Mouse (Mus musculus): ENCODE data around the gene Igf2bp3. TPM values are rescaled to one million over a fixed set of nuclear protein-coding genes. Genes with fewer than 3 reads are reported as not detected.

The Igf2bp3 gene
- polyA plus RNA-seq, 1 experiment from 2014 or later = 145 TPM

DNA sequence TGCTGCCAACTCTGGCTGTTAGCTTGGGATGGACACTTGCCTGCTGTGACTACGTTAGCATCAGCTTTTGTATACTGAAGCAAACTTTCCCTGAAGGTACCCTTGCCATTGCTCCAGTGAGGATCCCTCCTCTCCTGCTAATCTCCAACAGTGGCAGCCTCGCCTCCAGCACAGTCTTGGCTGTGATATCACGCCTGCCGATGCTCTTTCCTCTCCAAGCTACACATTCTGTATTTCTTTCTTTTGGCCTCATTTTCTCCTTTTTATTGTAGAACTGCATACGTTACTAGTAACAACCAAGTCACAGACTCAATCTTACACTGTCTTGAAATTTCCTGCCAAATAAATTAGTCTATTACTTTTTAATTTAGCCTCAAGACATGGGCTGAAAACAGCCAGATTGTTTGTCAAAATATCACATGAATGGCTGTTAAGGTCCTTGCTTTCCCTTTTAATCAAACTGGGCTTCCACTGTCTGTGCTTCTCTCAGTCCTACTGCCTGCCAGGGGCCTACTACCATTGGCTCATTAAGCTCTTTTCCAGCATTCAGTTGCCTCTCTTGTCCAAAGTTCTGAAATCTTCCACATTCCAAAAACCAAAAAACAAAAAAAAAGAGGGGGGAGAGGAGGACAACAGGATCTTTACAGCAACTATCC lies 58.5 kb downstream of the Igf2bp3 start:
- no peak for DNase-seq (ENCODE audit: low spot score, missing footprints)
- H3K4me1 ChIP-seq (ENCODE audit: control insufficient read depth, insufficient read depth, low read length) = no peaks in the 10 kb centered on the region
- 86% methylated on average over 5 of the region's 5 CpGs for WGBS
- no peak overlapping the region for H3K4me2 ChIP-seq
- no peaks in the 10 kb centered on the region for H3K9me3 ChIP-seq (ENCODE audit: control insufficient read depth, low read length)
- no peaks in the 10 kb centered on the region for H3K27me3 ChIP-seq (ENCODE audit: control insufficient read depth, insufficient read depth, low read length)
- no peak for ATAC-seq (ENCODE audit: low FRiP score)
- no peak overlapping the region for H3K9ac ChIP-seq (ENCODE audit: low read length)
- no peaks in the 10 kb centered on the region for H3K36me3 ChIP-seq (ENCODE audit: control insufficient read depth, insufficient read depth, low read length)
- no peak overlapping the region for H3K4me3 ChIP-seq (ENCODE audit: low read depth, low read length)
- H3K27ac ChIP-seq (ENCODE audit: low read depth, low read length) = no peak overlapping the region

DNA sequence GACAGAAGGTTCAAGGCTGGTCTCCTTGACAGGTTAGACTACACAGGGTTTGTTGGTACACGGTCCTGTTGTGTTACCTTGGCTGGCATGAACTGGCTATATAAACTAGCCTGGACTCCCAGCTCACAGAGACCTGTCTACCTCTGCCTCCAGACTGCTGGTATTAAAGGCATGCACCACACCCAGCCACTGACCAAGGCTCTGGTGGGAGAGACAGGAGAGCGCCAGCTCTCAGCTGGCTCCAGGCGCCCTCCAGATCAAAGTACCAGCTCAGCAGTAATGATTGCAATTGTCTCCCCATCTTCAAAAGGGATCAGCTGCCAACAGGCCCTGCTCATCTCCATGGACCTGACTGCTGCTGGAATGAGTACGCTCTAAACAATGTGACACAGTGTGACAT lies 63.3 kb downstream of the Igf2bp3 start:
- 57% methylated on average over 4 of the region's 4 CpGs for WGBS
- H3K27me3 ChIP-seq (ENCODE audit: control insufficient read depth, insufficient read depth, low read length) = no peaks in the 10 kb centered on the region
- no peak for DNase-seq (ENCODE audit: low spot score, missing footprints)
- no peaks in the 10 kb centered on the region for H3K9me3 ChIP-seq (ENCODE audit: control insufficient read depth, low read length)
- no peaks in the 10 kb centered on the region for H3K36me3 ChIP-seq (ENCODE audit: control insufficient read depth, insufficient read depth, low read length)
- H3K4me3 ChIP-seq (ENCODE audit: low read depth, low read length) = no peak overlapping the region
- H3K27ac ChIP-seq (ENCODE audit: low read depth, low read length) = no peak overlapping the region
- no peak for ATAC-seq (ENCODE audit: low FRiP score)
- peaks cover 3% of the 10 kb centered on the region; the same call in 1 of the 2 replicates for H3K4me1 ChIP-seq (ENCODE audit: control insufficient read depth, insufficient read depth, low read length)
- H3K4me2 ChIP-seq = no peak overlapping the region
- H3K9ac ChIP-seq (ENCODE audit: low read length) = no peak overlapping the region

DNA sequence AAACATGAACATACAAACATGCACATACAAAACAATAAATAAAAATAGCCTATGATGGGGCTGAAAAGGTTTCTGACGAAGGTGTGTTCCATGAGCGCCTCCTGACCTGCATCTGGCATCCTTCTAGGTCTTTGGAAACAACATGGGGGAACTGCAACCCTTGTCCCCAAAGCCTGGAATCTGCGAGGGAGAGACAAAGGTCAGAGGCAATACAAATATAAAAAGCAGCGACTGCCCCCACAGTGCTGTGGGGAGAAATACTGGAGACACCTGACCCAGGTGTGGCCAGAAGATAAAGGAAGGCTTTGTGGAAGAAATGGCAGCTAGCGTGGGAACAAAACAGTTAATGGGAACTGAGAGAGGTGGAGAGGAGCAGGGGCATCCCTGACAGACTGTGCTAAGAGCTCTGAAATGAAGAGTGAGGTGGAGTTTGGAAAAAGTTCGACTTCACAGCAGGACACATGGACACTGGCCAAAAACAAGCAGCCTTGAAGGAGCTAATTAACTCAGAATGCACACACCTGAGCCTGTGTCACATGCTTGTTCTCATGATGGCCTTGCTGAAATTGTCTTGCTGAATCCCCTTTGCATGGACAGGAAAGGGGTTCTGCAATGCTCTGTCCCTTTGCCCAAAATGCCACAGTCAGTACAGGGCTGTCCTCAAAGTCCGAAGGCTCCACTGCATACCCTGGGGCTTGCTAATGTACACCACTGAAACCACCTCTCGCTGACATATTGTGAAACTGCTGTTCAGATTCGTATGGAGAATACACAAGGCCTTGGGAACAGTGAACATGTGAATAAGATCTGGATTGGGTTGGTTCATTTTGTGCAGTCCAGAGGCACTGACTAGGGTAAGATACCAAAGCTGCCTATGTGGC lies 64.2 kb downstream of the Igf2bp3 start:
- ATAC-seq (ENCODE audit: low FRiP score) (no peak), DNase-seq (ENCODE audit: low spot score, missing footprints) (no peak)
- H3K27ac ChIP-seq (ENCODE audit: low read depth, low read length) = no peak overlapping the region
- 87% methylated on average over 9 of the region's 9 CpGs for WGBS
- no peak overlapping the region for H3K9ac ChIP-seq (ENCODE audit: low read length)
- H3K36me3 ChIP-seq (ENCODE audit: control insufficient read depth, insufficient read depth, low read length) = no peaks in the 10 kb centered on the region
- H3K4me2 ChIP-seq = no peak overlapping the region
- peaks cover 4% of the 10 kb centered on the region; the same call in 1 of the 2 replicates for H3K4me1 ChIP-seq (ENCODE audit: control insufficient read depth, insufficient read depth, low read length)
- no peaks in the 10 kb centered on the region for H3K27me3 ChIP-seq (ENCODE audit: control insufficient read depth, insufficient read depth, low read length)
- H3K9me3 ChIP-seq (ENCODE audit: control insufficient read depth, low read length) = no peaks in the 10 kb centered on the region
- no peak overlapping the region for H3K4me3 ChIP-seq (ENCODE audit: low read depth, low read length)

DNA sequence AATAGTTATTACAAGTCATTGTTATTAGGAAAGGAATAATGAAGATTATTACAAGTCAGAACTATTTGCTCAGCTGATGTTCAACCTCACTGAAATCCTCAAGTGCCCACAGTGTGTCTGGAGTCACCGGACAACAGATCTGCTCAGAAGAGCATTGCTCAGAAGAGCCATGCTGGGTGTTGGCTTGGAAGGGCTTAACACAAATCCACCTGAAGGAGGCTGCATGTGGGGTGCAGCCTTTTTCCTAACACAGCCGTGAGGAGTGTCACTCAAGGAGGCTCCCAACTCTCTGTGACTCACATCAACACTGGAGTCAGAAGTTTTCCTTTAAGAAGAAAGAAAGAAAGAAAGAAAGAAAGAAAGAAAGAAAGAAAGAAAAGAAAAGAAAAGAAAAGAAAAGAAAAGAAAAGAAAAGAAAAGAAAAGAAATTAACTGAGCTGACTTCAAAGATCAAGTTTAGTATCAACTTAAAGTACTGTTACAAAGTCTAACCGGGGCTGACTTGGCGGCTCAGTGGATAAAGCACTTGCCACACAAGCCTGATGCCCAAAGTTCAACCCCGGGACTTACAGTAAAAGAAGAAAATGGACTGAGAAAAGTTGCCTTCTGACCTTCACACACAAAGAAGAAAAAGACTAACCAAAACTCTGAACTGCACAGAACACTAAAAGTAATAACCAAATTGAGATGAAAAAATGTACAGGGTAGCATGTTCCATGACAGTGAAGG lies 65.4 kb downstream of the Igf2bp3 start:
- Histone ChIP-seq H3K9ac (ENCODE audit: low read length) (no peak overlapping the region), H3K9me3 (ENCODE audit: control insufficient read depth, low read length) (no peaks in the 10 kb centered on the region), H3K4me2 (no peak overlapping the region), H3K27ac (ENCODE audit: low read depth, low read length) (no peak overlapping the region), H3K27me3 (ENCODE audit: control insufficient read depth, insufficient read depth, low read length) (no peaks in the 10 kb centered on the region), H3K4me3 (ENCODE audit: low read depth, low read length) (no peak overlapping the region), H3K36me3 (ENCODE audit: control insufficient read depth, insufficient read depth, low read length) (no peaks in the 10 kb centered on the region), H3K4me1 (ENCODE audit: control insufficient read depth, insufficient read depth, low read length) (peaks cover 4% of the 10 kb centered on the region; the same call in 1 of the 2 replicates)
- no peak for ATAC-seq (ENCODE audit: low FRiP score)
- no peak for DNase-seq (ENCODE audit: low spot score, missing footprints)
- WGBS = 78% methylated on average over 5 of the region's 5 CpGs

DNA sequence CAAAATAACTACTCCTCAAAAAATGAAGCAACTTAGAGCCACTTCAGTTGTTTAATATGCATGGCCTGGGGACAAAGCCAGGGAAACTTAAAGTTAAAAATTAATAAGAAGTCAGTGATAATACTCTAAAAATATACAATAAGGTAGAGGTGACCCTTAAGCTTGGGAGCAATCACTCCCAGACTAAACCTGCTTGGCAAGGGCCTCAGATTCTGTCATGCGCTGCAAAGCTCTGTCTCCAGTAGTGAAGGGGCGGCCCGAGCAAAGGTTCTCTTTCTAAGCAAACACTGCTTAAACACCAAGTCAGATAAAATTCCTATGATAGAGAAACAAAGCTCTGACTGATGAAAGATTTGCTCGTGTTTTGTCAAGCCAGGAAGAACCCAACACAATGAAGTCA lies 66.0 kb downstream of the Igf2bp3 start:
- Histone ChIP-seq H3K4me2 (no peak overlapping the region), H3K4me1 (ENCODE audit: control insufficient read depth, insufficient read depth, low read length) (peaks cover 4% of the 10 kb centered on the region; the same call in 1 of the 2 replicates), H3K9ac (ENCODE audit: low read length) (no peak overlapping the region), H3K4me3 (ENCODE audit: low read depth, low read length) (no peak overlapping the region), H3K27me3 (ENCODE audit: control insufficient read depth, insufficient read depth, low read length) (no peaks in the 10 kb centered on the region), H3K36me3 (ENCODE audit: control insufficient read depth, insufficient read depth, low read length) (no peaks in the 10 kb centered on the region), H3K27ac (ENCODE audit: low read depth, low read length) (no peak overlapping the region), H3K9me3 (ENCODE audit: control insufficient read depth, low read length) (no peaks in the 10 kb centered on the region)
- no peak for ATAC-seq (ENCODE audit: low FRiP score)
- 76% methylated on average over 4 of the region's 4 CpGs for WGBS
- peak; percentile 12 for DNase-seq (ENCODE audit: low spot score, missing footprints)

DNA sequence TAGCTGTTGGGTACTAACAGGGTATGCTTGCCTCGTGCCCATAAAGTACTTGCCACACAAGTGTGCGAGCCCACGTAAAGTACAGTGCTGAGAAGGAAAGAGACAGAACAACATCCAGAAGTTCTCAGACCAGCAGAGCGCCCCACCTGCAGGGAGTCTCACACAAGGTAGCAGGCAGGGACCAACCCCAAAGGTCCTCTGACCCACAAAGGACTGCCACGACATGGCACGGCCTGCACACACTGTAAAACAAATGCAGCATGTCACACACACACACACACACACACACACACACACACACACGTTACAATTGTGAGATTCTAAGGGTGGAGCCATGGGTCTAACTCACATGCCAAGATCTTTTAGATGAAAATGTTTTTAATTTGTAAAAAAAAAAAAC lies 66.4 kb downstream of the Igf2bp3 start:
- no peak overlapping the region for H3K9ac ChIP-seq (ENCODE audit: low read length)
- no peaks in the 10 kb centered on the region for H3K27me3 ChIP-seq (ENCODE audit: control insufficient read depth, insufficient read depth, low read length)
- peaks cover 4% of the 10 kb centered on the region; the same call in 1 of the 2 replicates for H3K4me1 ChIP-seq (ENCODE audit: control insufficient read depth, insufficient read depth, low read length)
- 93% methylated on average over 7 of the region's 7 CpGs for WGBS
- no peak overlapping the region for H3K27ac ChIP-seq (ENCODE audit: low read depth, low read length)
- H3K4me2 ChIP-seq = no peak overlapping the region
- DNase-seq (ENCODE audit: low spot score, missing footprints) = peak; percentile 72
- ATAC-seq (ENCODE audit: low FRiP score) = no peak
- no peaks in the 10 kb centered on the region for H3K9me3 ChIP-seq (ENCODE audit: control insufficient read depth, low read length)
- no peaks in the 10 kb centered on the region for H3K36me3 ChIP-seq (ENCODE audit: control insufficient read depth, insufficient read depth, low read length)
- no peak overlapping the region for H3K4me3 ChIP-seq (ENCODE audit: low read depth, low read length)

DNA sequence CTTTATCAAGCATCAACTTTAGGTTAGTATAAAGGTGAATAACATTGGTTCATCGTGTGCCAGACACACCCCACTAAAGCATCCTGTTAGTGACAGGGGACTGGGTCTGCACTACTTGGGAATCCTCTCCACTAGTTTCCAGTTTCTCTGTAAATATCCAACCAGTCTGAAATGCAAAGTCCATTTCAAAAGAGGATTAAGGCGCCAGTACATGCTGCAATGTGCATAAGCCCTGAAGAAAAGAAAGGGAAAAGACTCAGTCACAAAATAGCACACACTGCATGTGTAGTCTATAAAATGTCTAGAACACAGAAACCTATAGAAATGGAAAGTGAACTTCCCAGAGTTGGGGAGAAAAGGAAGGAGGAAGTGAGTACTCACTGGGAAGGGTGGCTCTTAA lies 68.3 kb downstream of the Igf2bp3 start:
- Histone ChIP-seq H3K9me3 (ENCODE audit: control insufficient read depth, low read length) (no peaks in the 10 kb centered on the region), H3K4me3 (ENCODE audit: low read depth, low read length) (no peak overlapping the region), H3K9ac (ENCODE audit: low read length) (no peak overlapping the region), H3K27ac (ENCODE audit: low read depth, low read length) (no peak overlapping the region), H3K36me3 (ENCODE audit: control insufficient read depth, insufficient read depth, low read length) (no peaks in the 10 kb centered on the region), H3K4me1 (ENCODE audit: control insufficient read depth, insufficient read depth, low read length) (peaks cover 4% of the 10 kb centered on the region; the same call in 1 of the 2 replicates), H3K27me3 (ENCODE audit: control insufficient read depth, insufficient read depth, low read length) (no peaks in the 10 kb centered on the region), H3K4me2 (no peak overlapping the region)
- DNase-seq (ENCODE audit: low spot score, missing footprints) = no peak
- WGBS = 66% methylated on average over 2 of the region's 2 CpGs
- ATAC-seq (ENCODE audit: low FRiP score) = no peak

DNA sequence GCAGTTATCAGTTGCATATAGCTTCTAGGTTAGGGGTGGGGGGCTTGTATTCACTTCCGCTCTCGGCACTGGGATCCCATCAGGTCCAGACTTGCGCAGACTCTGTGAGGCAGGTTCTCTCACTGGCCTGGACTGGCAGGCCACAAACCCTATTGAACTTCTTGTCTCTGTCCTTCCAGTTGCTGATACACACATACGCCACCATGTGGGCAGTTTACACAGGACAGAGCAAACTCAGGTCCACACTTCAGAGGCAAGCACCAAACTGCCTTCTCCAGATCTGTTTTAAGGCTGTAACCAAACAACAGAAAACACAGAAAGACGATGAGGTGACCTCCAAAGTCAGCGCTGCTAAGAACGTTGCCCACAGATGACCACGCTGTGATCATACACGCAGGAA lies 72.3 kb downstream of the Igf2bp3 start:
- no peak overlapping the region for H3K27ac ChIP-seq (ENCODE audit: low read depth, low read length)
- no peaks in the 10 kb centered on the region for H3K9me3 ChIP-seq (ENCODE audit: control insufficient read depth, low read length)
- DNase-seq (ENCODE audit: low spot score, missing footprints) = no peak
- ATAC-seq (ENCODE audit: low FRiP score) = no peak
- no peak overlapping the region for H3K4me2 ChIP-seq
- H3K27me3 ChIP-seq (ENCODE audit: control insufficient read depth, insufficient read depth, low read length) = no peaks in the 10 kb centered on the region
- no peak overlapping the region for H3K9ac ChIP-seq (ENCODE audit: low read length)
- 87% methylated on average over 9 of the region's 9 CpGs for WGBS
- no peak overlapping the region for H3K4me3 ChIP-seq (ENCODE audit: low read depth, low read length)
- no peaks in the 10 kb centered on the region for H3K36me3 ChIP-seq (ENCODE audit: control insufficient read depth, insufficient read depth, low read length)
- H3K4me1 ChIP-seq (ENCODE audit: control insufficient read depth, insufficient read depth, low read length) = peaks cover 6% of the 10 kb centered on the region; the same call in 1 of the 2 replicates

Data from midbrain, embryonic 11.5 days (tissue).